Mouse (Mus musculus): ENCODE data around the gene Taf3. TPM values are rescaled to one million over a fixed set of nuclear protein-coding genes. Genes with fewer than 3 reads are reported as not detected.

Taf3 gene
- 10 to 100 TPM; 13.1 to 16.2 (median 14.9) TPM for total RNA-seq (2022)

- peak; percentile 83 to 88 for DNase-seq (ENCODE audit: low spot score in 2 of 2)
These were observed at the start of gene Taf3 for GRCm38 (mm10) chr2:10048461-10048860. Gene Taf3 (minus strand): TSS chr2:10048596.

DNA sequence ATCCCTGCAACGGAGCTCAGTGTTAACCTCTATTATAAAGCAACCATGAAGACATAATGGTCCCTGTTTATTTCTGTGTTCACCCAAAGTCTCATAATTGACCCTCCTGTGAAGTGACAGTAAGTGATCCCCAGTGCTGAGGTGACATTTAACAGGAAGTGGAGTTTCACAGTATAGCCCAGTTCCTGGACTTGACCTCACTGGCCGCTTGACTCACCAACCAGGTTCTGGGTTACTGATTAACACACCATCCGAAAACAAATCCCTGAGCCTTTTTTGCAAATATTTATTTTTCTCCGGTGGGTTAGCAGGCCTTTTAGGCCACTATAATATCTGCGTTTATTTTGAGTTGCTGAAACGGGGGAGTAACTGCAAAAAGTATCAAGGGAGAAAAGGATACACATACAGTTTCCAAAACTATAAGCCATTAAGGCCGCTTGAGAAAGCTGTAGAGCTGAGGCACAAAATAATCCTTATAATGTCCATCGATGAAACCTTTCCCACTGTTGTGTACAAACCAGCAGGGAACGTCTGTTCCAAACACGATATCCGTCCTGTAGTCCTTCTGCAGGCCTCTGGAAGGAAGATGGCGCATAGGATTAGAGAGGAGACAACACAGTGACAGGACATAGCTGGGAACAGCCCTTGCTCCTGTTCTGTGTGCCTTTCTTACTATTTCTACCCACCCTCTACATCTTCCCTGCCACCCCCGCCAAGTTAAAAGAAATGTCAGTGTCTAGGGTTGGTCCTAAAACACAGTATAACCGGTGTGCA, 46.1 kb upstream of the Taf3 start:
- no peak for DNase-seq (ENCODE audit: low spot score in 2 of 2)

GRCm38 (mm10) chr2:10087256-10087850, 39.0 kb upstream of the Taf3 start:
- DNase-seq (ENCODE audit: low spot score in 2 of 2): no peak

DNA sequence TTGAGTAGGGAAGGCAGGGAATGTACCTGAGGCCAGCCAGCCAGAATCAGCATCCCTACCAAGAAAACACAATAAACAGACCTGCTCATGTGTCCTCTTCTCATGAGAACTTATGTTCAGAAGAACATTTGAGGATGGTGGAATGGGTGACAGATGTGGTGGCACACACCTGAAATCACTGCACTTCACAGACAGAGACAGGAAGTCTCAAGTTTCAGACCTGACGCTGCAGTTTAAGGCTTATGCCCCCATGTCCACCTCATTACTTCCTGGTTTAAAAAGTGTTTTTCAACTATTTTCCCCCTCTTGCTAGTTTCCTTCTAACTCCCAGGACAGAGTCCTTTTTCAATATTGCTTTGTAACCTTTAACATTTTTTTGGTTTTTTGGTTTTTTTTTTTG, 34.3 kb upstream of the Taf3 start:
- DNase-seq (ENCODE audit: low spot score in 2 of 2): no peak

GRCm38 (mm10) chr2:10081453-10082080, 33.2 kb upstream of the Taf3 start:
- no peak for DNase-seq (ENCODE audit: low spot score in 2 of 2)

- DNase-seq (ENCODE audit: low spot score in 2 of 2): peak; percentile 94 to 97
These were observed 32.1 kb upstream of the Taf3 start, which contains the start of the genes Atp5c1 and Kin for GRCm38 (mm10) chr2:10080310-10081010. Gene Atp5c1 (minus strand): TSS chr2:10080510. Gene Kin (plus strand): TSS chr2:10080593.

GRCm38 (mm10) chr2:10079745-10080309, 31.4 kb upstream of the Taf3 start:
- no peak for DNase-seq (ENCODE audit: low spot score in 2 of 2)

DNA sequence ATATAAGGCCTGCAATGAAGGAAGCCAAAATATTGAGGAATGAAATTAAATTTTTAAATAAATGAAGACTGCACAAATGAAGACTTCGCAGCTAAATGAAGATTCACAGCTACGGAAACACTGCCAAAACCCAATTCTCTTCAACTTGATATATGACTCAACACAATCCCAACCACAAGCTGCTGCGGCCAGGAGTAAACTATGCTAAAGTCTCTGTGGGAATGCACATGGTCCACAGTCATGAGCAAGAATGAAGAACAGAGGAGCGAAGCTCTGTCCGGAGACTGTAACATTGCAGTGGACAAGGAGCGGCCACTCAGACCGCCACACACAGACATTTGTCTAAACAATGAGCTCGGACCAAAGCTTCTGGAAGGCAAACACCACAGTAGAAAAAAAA, 28.3 kb upstream of the Taf3 start:
- DNase-seq (ENCODE audit: low spot score in 2 of 2): no peak

- DNase-seq (ENCODE audit: low spot score in 2 of 2): no peak
These were observed 26.1 kb upstream of the Taf3 start for GRCm38 (mm10) chr2:10074470-10074869.

- no peak for DNase-seq (ENCODE audit: low spot score in 2 of 2)
These were observed 23.4 kb upstream of the Taf3 start for GRCm38 (mm10) chr2:10071751-10072150.

- DNase-seq (ENCODE audit: low spot score in 2 of 2): no peak
These were observed 10.4 kb upstream of the Taf3 start for GRCm38 (mm10) chr2:10058836-10059235.

DNA sequence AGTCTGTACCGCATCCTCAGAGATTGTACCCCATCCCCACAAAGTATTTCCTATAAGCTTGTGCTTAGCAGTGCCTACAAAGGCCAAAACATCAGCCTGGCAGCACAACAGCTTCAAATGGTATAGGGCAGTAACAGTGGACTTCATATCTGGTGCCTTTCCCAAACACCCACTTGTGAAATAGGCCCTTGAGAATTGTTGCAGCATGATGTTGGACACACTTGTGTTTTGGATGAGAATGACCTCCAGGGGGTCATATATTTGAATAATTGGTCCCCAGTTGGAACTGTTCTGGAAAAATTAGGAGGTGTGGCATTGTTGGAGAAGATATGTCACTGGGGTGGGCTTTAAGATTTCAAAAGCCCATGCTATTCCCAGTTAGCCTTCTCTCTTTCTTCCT, 3.6 kb upstream of the Taf3 start:
- no peak for DNase-seq (ENCODE audit: low spot score in 2 of 2)

DNA sequence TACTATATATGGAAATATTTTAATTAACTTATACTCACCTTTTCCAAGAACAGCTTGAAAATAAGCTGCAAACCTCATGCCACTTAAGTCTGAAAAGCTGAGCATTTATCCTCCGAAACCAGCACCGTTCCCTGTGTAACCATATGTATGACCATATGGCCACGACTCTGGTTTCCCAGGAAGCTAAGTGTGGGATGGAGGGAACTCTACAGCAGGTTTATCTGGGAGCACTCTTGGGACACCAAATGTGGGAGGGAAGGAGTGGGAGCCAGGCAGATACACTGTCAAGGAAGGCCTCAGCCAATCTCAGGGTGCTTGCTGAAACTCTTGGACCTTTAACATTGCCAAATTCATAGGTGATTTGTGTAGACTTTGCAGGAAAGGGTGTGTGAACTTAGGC, 2.5 kb upstream of the Taf3 start:
- DNase-seq (ENCODE audit: low spot score in 2 of 2): peak; percentile 50 to 76

GRCm38 (mm10) chr2:10049456-10049855, 1.1 kb upstream of the Taf3 start:
- DNase-seq (ENCODE audit: low spot score in 2 of 2): no peak

GRCm38 (mm10) chr2:10047758-10048436, 499 bp downstream of the Taf3 start:
- no peak for DNase-seq (ENCODE audit: low spot score in 2 of 2)

DNA sequence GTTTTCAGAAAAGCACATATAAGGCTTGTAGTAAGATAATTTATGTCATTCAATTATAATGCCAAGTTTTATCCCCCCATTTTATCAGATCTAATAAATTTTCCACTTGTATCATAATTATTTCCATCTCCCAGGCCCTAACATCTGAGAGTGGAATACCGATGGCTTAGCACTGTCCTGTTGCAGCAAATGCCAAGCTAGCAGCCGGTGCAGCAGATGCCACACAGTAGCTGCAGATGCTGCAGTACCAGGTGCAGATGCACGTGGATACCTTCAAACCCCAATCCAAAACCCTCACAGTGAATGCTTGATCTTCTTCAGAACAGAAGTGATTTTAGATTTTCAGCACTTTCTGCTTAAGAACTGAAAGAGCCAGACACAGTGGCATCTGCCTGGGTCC, 13.4 kb downstream of the Taf3 start:
- no peak for DNase-seq (ENCODE audit: low spot score in 2 of 2)

- DNase-seq (ENCODE audit: low spot score in 2 of 2): no peak
These were observed 14.7 kb downstream of the Taf3 start for GRCm38 (mm10) chr2:10033684-10034083.

DNA sequence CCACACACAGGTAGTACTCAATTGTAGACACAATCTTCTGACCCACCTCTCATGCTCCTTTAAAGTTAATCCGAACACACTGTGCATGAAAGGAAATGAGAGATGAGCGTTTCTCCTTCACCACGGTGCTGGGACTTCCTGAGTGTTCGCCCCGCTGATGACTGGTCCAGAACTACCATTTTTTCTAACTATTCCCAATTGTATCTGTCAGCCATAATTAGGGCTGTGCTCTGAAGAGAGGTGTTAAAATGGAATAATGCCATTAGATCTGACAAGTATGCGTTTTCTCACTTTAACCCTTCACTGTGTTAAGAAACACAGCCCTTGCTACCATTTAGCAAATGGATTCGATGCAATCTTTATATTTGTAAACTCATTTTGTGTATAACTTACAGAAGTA, 18.6 kb downstream of the Taf3 start:
- DNase-seq (ENCODE audit: low spot score in 2 of 2): no peak

DNA sequence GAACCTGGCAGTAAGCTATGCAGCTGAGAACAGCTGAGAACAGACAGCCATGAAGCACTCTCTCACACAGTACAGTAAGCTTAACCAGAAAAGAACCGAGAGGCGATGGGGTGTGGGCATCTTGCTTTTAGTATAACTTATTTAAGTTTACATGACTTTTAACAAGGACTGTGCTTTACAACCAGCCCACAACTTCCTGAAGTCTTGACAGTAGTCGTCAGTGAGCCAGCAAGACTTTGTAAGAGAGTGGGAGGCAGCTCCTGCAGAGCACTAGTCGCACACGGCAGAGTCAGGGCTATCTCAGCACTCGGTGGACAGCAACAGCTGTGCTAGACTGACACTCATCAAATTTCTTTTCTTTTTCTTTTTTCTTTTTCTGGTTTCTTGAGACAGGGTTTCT, 24.1 kb downstream of the Taf3 start:
- no peak for DNase-seq (ENCODE audit: low spot score in 2 of 2)

GRCm38 (mm10) chr2:10021296-10021695, 27.1 kb downstream of the Taf3 start:
- no peak for DNase-seq (ENCODE audit: low spot score in 2 of 2)
